Mouse (Mus musculus) leukemia stem cell, adult 10-12 weeks (primary cell): ENCODE measurements around the gene Rps12-ps3. TPM values are rescaled to one million over a fixed set of nuclear protein-coding genes. Genes with fewer than 3 reads are reported as not detected.

Experiments
- polyA plus RNA-seq: library from polyadenylated mRNA; stranded (reverse); fragments of >175 nt; gene quantifications from 2 replicates; pipeline ENCODE4 v1.2.3, GENCODE M21; 2012; ENCODE audit warnings: low replicate concordance

Gene Rps12-ps3
- 0.91 and 58.7 TPM in 2 replicates for polyA plus RNA-seq

DNA sequence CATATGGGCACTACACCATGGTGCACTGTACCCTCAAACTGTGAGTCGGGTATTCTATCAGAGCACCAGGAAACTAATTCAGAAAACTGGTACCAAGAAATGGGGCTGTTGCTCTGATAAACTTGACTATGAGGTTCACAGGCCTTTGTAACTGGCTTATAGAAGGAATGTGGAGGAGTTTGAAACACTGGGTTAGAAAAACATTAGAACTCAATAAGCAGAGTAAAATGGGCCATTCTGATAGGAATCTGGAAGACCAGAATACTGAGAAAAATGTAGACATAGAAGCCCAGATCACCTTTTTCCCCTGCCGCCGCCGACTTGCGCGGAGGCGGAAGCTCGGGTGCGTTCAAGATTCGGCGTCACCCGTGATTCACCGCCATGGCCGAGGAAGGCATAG is at the start of gene Rps12-ps3:
Gene Rps12-ps3 (plus strand): TSS at position 301 of the 400 bp plus-strand sequence.

DNA sequence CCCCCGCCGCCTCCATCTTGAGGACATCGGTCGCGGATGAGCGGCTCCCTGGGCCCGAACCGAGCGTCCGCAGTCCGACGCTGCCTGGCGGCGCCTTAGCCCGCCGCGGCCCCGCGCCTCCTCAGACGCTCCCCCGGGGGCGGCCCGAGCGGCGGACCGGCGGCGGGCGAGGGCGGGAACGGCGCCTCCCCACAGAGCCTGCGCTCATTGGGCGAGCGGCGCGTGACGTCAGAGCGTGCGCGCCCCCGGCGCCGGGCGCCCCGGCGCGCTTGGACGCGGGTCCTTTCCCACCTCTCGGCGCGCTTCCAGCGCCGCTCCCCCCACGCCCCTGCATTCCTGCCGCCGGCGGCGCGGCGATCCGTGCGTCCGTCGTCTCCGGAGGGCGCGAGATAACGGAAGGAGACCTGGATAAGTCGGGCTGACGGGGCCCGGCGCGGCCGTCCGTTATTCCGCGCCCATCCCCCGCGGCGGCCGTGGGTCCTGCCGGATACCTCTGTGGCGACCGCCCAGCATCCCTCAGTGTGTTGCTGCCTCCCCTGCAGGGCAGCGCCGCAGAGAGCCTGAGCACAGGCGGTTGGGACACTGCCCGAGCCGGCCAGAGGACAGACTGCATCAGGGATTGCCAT is 23.7 kb downstream of the Rps12-ps3 start, which contains the start of gene Pdzd8:
Gene Pdzd8 (minus strand): TSS at position 123 of the 626 bp plus-strand sequence.

Other genes starting within 250 kb of the Rps12-ps3 start
- 0.48 and 0.60 TPM in 2 replicates for gene Shtn1, start 246.2 kb upstream of the Rps12-ps3 start, polyA plus RNA-seq
- gene Vax1, start 152.2 kb upstream of the Rps12-ps3 start, polyA plus RNA-seq, result not detected in 2 replicates
- not detected in 2 replicates for gene Kcnk18, start 103.1 kb upstream of the Rps12-ps3 start, polyA plus RNA-seq
- 0.06 and 0.07 TPM in 2 replicates for gene Slc18a2, start 61.4 kb upstream of the Rps12-ps3 start, polyA plus RNA-seq
- gene Pdzd8, start 23.5 kb downstream of the Rps12-ps3 start, polyA plus RNA-seq, result 16.3 and 19.2 TPM in 2 replicates
- gene Emx2, start 136.1 kb downstream of the Rps12-ps3 start, polyA plus RNA-seq, result not detected in 2 replicates